Mouse (Mus musculus) granulocyte monocyte progenitor cell, adult 5-6 weeks (primary cell): ENCODE results near the gene Micu1. TPM values are rescaled to one million over a fixed set of nuclear protein-coding genes. Genes with fewer than 3 reads are reported as not detected.

Source experiments
- ATAC-seq: replicated peaks from 2 replicates; pipeline ENCODE4 v1.8.0; 2016; ENCODE audit warnings: mild to moderate bottlenecking, moderate TSS enrichment, inconsistent platforms; ENCODE audit not compliant: poor library complexity, severe bottlenecking
- total RNA-seq, 2 experiments: library from RNA; stranded (forward) in 1 of 2; stranded (reverse) in 1 of 2; fragments of 200-712, 200-1000 nt in 1 of 2; fragments of >200 nt in 1 of 2; fragmentation: Nextera tagmentation in 1 of 2; gene quantifications; 2 replicates each; pipeline ENCODE4 v1.2.3; 2014 to 2017

Gene Micu1
- total RNA-seq, 2 experiments from 2014 or later = 65.7 to 95.7 TPM

DNA sequence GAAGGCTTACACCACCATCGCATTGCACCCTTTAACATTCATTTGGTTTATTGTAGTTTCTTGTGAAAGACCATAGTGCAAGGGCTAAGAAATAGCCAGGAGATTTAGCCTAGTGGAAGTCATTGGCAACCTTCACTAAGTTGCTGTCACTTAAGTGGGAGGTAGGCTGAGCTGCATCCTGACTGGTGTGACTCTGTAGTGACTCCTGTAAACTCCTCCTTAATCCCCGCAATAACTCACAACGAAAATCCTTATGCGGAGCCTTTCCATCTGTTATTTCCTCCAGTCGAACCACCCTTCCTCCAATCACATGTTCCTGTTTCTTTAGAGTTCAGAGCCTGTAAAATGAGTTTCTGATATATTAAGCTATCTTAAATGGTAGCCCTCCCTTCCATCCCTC, 176.5 kb downstream of the Micu1 start:
- peak; percentile 25 for ATAC-seq

DNA sequence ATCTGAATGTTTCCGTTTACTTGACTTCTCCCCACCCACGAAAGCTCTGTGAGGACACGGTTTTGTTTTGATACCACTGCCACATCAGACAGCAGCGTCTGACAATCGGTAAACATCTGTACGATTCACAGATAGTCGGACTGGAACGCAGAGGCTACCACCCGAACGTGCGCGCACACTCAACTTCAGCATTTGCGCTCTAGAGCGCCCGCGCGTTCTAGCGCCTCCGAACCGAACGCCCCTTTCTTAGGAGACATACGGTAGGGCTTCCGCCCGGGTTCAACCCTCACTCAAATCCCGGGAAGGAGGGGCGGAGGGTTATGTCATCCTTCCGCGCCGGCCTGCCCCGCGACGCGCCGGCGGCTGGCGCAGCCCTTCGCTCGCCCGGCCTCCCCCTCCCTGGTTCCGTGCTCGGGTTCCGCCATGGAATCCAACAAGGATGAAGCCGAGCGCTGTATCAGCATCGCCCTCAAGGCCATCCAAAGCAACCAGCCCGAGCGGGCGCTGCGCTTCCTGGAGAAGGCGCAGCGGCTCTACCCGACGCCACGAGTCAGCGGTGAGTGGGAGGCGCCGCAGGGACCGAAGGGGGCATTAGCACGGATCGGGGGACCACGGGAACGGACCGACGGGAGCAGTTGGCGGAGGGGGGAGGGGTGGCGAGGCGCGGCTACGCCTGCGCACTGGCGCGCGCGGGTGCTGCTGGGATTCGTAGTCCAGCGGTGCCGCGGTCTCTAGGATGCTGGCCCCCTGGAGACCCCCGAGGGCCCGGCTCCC, 177.2 kb downstream of the Micu1 start, which contains the start of gene Dnajb12:
Gene Dnajb12, plus strand, starts transcription at position 302 of the 774 bp plus-strand sequence.
- peak; percentile 79 for ATAC-seq

- 0 out of 2 replicates have a peak, but pooled peaks have one; percentile 17 for ATAC-seq
These were observed 177.7 kb downstream of the Micu1 start for GRCm38 (mm10) chr10:59880029-59880386.

GRCm38 (mm10) chr10:59880837-59881236, 178.6 kb downstream of the Micu1 start:
- no peak for ATAC-seq

DNA sequence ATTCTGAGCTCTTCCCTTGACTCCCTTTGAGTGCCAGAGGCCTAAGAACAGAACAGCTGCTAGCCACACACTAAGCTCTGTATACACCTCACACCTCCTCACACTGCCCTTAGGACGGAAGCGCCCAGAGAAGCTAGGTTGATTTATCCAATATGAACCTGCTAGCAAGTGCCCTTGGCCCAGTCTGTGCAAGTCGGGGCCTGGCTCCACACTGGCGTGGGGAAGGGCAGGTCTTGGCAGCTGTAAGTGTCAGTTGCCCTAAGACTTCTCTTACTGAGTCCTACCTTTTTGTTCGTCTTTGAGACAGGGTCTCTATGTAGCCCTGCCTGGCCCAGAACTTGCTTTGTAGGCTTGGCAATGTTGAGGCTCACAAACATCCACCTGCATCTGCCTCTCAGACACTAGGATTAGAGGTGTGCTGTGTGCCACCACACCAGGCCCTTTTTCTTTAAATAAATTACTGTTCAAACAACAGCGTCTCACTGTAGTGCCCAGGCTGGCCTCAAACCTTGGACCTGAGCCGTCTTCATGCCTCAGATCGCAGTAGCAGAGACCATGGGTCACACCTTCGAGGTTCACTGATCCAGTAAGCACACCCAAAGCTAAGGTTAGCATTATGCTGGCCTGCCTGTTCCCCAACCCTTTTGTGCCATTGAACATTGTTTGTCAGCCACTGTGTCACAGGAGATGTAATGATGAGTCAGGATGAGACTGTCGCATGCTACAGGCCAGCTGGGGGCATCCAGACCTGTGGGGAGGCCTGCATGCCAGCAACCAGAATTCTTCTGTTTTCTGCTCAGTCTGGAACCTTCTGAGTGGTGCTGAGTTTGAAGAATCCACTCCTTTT, 182.3 kb downstream of the Micu1 start:
- no peak for ATAC-seq

DNA sequence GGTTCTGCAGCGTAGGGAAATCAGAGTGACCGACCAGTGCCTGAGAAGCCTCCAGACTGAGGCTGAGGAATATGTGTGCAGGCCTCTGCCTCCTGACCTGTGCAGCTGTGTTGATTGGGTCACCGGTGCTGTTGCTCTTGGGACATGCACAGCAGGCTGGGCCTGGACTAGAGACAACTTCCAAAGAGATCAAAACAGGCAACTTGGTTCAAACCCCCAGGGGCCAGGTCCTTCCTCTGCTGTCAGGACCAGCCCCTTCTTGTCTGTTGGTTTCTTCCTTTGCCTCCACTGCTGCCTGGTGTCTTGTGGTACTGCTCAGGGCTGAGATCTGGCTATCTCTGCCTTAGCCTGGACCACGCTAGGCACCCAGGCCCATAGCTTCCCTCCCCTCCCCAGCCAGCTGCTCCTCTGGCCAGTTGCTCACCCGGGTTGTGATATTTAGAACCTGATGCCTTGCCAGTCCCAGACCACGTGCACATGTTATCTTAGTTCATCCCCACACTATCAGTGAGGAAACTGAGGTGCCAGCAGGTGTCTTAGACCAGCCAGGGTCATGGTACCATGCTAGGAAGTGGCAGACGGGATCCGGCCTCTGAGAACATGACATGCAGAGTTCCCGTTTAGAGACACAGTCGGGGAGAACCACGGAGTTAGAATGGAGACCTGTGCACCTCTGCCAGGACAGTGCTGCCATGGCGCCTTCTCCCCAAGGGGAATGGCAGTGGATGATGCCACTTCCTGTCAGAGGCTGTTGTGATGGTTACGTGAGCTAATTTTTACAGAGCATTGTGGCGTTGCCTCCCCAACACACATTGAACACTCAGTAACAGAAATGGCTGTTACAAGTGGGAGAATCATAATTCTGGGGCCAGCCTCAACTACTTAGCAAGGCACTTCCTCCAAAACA, 183.2 kb downstream of the Micu1 start:
- peak; percentile 28 for ATAC-seq

DNA sequence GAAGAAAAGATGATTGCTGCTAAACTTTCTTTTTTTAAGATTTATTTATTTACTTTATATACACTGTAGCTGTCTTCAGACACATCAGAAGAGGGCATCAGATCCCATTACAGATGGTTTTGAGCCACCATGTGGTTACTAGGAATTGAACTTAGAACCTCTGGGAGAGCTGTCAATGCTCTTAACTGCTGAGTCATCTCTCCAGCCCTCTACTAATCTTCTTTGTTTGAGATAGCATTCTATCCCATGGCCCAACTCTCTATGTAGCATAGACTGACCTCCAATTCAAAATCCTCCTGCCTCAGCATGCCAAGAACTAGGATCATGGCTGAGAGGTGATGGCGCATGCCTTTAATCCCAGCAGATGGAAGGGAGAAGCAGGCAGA, 183.8 kb downstream of the Micu1 start:
- no peak for ATAC-seq

- ATAC-seq = peak; percentile 71
These were observed 185.2 kb downstream of the Micu1 start for GRCm38 (mm10) chr10:59887432-59887831.

- ATAC-seq = peak; percentile 35
These were observed 187.1 kb downstream of the Micu1 start for GRCm38 (mm10) chr10:59889339-59889738.

- ATAC-seq = no peak
These were observed 187.9 kb downstream of the Micu1 start for GRCm38 (mm10) chr10:59889953-59890751.

DNA sequence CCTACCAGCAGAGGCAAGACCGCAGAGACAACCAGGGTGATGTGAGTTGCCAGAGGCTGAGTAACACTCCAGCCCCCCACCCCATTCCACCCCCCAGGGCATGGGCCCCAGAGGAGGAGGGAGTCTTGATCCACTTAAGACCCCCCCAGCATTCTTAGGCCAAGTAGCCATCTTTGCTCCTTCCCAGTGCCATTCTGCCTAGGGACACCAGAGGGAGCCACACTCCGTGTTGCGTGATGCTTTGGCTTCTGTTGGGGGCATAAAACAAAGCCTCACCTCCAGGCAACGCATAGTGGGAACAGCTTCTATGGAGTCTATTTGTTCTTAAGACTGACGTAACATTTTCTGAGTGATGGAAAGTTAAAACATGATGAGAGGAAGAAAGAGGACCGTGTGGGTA, 190.7 kb downstream of the Micu1 start:
- ATAC-seq = peak; percentile 17

DNA sequence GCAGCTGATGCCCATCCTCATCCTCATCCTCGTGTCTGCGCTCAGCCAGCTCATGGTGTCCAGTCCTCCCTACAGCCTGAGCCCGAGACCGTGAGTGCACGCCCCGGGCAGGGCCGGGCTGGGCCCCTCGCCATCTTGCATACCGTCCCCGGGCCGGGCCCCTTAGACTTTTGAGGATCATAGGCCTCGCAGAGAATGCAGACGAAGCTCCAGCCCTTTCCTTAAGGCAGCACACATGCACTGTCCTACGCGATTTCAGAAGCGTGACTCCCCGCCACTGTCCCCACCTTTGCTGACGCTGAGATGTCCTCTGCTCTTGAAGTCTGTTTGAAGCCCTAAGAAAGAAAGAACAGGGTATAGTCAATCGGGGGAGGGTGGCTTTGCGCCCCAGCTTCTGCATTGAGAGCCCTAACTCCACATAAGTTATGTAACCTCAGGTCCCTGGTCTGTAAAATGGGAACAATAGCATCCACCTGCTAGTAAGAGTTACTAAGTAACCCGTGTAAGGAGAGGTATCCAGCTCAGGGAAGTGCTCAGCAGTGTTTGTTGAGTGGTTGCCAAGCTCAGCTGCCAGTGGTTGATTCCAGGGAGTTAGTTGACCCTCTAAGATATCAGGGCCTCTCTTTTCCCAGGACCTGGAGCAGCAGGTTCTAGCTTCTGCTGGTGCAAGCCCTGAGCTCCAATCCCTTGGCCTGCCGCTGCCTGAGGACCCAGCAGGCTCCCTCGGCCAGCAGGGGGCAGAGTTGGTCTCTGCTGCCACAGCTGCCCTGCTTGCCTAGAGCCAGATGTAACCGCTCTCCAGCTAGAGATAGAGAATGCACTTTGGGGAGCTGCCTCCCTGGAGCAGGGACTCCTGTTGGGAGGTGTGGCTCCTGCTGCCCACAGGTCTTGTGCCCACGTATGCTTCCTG, 192.2 kb downstream of the Micu1 start:
- ATAC-seq = peak; percentile 20; the same call in 1 of the 2 replicates

- ATAC-seq = no peak
These were observed 193.3 kb downstream of the Micu1 start for GRCm38 (mm10) chr10:59895460-59896186.

DNA sequence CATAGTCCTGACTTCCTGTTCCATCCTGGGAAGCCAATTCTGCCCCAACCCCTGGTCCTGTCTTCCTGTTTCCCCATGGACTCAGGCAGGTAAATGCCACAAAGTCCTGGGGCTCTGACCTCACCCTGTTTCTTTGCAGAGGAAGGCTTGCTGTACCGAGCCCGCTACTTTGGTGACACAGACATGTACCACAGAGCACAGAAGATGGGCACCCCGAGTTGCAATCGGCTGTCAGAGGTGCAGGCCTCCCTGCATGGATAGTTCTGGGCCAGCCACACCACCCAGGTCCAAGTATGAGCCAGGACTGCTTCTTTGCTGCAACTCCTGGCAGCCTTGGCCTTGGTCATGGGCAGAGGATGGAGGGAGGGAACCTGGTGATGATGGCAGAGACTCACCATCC, 193.9 kb downstream of the Micu1 start:
- ATAC-seq = no peak

DNA sequence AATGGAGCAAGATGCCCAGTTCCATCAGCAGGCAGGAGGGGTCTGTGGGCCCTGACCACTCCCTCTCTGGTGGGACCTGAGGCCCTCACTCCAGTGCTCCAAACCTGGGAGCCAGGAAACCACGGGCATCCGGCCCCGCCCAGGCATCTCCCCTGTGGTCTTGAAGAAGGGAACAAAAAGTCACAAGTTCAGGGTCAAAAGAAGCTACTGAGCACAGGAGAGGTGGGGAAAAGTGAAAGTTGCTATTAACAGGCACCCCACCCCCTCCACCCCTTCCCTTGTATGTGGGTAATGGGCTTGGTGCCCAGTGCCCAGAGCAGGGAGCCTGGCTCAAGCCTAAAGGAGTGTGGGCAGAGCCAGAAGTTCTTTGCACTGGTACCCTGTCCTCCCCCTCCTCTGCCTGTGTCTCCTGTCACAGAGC, 194.6 kb downstream of the Micu1 start:
- peak; percentile 65 for ATAC-seq

DNA sequence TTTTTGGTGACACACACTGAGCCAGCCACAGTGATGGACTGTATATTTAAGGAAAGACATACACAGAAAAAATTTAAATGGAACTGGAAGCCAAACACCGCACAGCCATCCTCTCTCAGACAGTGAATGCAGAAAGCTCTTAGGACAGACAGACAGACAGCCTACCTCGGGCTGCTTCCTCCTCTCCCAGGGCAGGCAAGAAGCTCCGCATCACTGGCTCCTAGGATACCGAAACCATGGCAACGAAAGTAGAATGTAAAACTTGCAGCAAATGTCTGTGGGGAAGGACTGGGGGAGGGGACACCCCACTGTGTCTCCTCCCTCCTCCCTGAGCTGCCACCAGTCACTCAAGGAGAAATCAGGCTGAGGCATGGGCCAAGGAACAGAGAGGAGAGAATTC, 195.2 kb downstream of the Micu1 start:
- peak; percentile 22 for ATAC-seq

DNA sequence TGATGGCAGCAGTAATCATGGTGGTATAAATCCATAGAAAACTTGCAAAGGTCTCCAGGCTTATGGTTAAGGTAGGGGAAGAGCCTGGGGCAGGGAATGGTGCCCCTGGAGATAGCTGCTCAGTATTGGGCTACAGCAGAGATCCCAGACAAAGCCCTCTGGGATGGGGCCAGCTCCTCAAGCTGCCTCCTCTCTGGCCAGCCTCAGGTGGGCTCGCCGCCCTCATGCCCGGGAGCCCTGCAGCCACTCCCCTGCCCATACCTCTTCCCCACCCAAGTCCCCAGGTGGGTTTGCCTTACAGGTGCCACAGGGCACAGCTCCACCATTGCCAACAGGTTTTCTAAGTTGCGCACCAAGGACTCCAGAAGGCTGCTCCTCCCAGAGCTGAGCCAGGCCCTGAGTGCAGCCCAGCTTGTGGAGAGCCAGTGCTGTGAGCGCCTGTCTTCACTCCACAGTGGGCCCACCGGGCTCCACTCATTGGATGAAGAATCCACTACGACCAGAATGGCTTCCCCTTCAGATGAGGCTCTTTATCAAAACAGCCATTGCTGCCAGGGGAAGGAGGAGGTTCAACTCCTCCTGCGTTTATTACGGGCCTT, 196.0 kb downstream of the Micu1 start:
- ATAC-seq = no peak
